Mouse (Mus musculus) lung, embryonic 16.5 days (tissue): ENCODE measurements at regions not wholly inside any gene's neighbourhood (a gene's known extent, or its start where the extent isn't known, plus 50 kb on each side); places are given as distances from the start of the nearest gene placed in this dataset.

ENCODE experiments used
- ATAC-seq: fragments of 200-750 bp; cut with Nextera tagmentation; 2 replicates; pipeline ENCODE4 v1.8.0; 2017; ENCODE audit warnings: low read depth, mild to moderate bottlenecking, moderate library complexity
- H3K27ac ChIP-seq: fragments of 300-500 bp; sonication (generic); 2 replicates; pipeline ENCODE4 v1.5.1; 2014; ENCODE audit warnings: mild to moderate bottlenecking, control low read depth, low read length
- H3K27me3 ChIP-seq: fragments of 300-500 bp; sonication (generic); 2 replicates; pipeline ENCODE4 v1.6.1; 2014; ENCODE audit warnings: low read depth, low read length, mixed read lengths; ENCODE audit not compliant: control insufficient read depth, insufficient read depth
- H3K36me3 ChIP-seq: fragments of 300-500 bp; sonication (generic); 2 replicates; pipeline ENCODE4 v1.6.1; 2014; ENCODE audit warnings: low read length; ENCODE audit not compliant: control insufficient read depth, insufficient read depth
- H3K4me1 ChIP-seq: fragments of 300-500 bp; sonication (generic); replicated peaks from 2 replicates; pipeline ENCODE4 v1.6.1; 2014; ENCODE audit warnings: low read length, mixed read lengths; ENCODE audit not compliant: control insufficient read depth, insufficient read depth
- H3K4me2 ChIP-seq: fragments of 300-500 bp; sonication (generic); 2 replicates; pipeline ENCODE4 v1.6.1; 2014; ENCODE audit warnings: low read depth, low read length, control low read depth
- H3K4me3 ChIP-seq: fragments of 300-500 bp; sonication (generic); 2 replicates; pipeline ENCODE4 v1.5.1; 2014; ENCODE audit warnings: mild to moderate bottlenecking, low read length, control low read depth
- H3K9ac ChIP-seq: fragments of 300-500 bp; sonication (generic); 2 replicates; pipeline ENCODE4 v1.6.1; 2014; ENCODE audit warnings: low read length, control low read depth
- H3K9me3 ChIP-seq: fragments of 300-500 bp; sonication (generic); 2 replicates; pipeline ENCODE4 v1.6.1; 2016; ENCODE audit warnings: low read length; ENCODE audit not compliant: control insufficient read depth
- WGBS: fragments of 180-500 bp; shearing (Covaris S2); extraction: QIAGEN DNeasy Blood & Tissue Kit; methylation state at CpG from one replicate; pipeline ENCODE4 v1.1.7; 2014; 5-methylcytosine and 5-hydroxymethylcytosine counted together

DNA sequence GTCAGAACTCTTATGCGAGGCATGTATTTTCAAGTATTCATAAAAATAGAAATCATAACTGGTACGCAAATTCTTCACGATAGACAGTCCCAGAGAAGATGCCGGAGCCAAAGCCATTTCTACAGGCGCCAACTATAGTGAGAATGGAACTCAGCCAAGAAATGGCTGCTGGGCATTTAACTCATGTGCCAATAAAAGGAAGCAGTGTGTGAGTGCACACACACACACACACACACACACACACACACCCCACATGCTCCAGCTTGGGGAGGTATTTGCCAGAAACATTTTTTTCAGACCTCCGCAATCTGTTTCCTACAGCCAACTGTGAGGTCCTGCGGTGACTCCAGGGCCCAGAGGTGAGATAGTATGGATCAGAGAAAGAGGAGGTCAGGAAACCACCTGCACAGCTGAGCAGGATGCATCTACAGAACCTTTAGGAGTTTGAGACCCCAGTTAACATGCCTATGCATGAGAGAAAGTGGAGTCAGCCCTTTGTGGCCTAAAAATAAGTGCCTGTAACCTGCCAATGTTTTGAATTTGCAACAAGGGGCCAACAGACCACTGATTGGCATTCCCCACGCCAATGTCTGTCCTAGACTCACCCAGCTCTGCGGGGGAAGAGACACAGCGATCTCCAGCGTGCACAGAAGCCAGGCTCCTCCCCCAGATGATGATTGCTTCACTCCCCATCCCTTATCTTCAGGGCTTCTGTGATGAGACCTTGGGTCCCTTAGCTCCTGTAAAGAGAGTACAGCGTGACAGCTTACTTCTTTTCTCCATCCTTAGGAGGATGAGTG is 262.1 kb upstream of the Sp8 start:
- no peak overlapping the region for H3K9ac ChIP-seq
- WGBS = 63% methylated on average over 12 of the region's 12 CpGs
- no peaks in the 10 kb centered on the region for H3K27me3 ChIP-seq
- no peaks in the 10 kb centered on the region for H3K9me3 ChIP-seq
- H3K4me1 ChIP-seq = no peaks in the 10 kb centered on the region
- no peak overlapping the region for H3K27ac ChIP-seq
- H3K4me3 ChIP-seq = no peak overlapping the region
- H3K36me3 ChIP-seq = no peaks in the 10 kb centered on the region
- ATAC-seq = peak; percentile 38; the same call in 1 of the 2 replicates
- no peak overlapping the region for H3K4me2 ChIP-seq

DNA sequence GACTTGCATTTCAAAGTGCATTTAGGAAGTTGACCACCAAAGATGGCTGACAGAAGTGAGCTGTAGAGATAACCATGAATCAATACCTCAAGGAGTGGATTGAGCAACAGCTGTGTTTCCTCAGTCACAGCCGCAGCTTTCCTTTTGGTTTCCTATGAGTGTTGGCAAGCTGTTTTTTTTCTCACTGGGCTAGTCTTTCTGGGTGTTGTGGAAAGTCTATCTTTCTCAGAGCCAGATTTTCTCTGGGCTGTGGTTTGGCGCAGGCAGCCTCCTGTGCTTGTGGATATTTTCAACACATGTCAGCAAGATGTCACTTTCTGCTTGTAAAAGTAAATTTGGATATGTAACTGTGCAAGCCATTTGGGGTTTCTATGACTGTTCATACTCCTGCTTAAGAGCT is 268.6 kb upstream of the Sp4 start:
- H3K27me3 ChIP-seq = no peaks in the 10 kb centered on the region
- peaks cover 3% of the 10 kb centered on the region; the same call in 1 of the 2 replicates for H3K4me1 ChIP-seq
- no peak overlapping the region for H3K4me3 ChIP-seq
- no peak overlapping the region for H3K27ac ChIP-seq
- no peak overlapping the region for H3K9ac ChIP-seq
- H3K9me3 ChIP-seq = no peaks in the 10 kb centered on the region
- no peaks in the 10 kb centered on the region for H3K36me3 ChIP-seq
- ATAC-seq = peak; percentile 85
- 27% methylated on average over 2 of the region's 2 CpGs for WGBS
- H3K4me2 ChIP-seq = no peak overlapping the region

DNA sequence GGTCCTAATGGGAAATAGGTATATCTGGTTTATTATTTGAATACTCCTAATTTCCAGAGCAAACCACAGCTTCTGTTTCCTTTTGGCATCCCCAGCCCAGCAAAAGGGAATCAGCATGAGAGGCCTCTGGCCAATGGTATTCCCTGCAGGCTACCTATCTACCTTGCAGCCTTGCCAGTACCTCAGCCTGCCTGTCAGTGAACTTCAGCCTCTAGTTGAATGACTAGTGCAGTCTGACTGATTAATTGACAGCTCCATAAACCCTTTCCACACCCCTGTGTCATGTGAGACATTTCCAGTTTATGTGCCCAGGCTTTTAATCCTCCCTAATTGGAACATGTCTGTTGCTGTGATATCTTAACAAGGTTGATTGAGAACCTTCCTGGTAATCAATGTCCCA is 265.4 kb upstream of the Sp4 start:
- H3K27ac ChIP-seq = no peak overlapping the region
- H3K4me2 ChIP-seq = no peak overlapping the region
- H3K4me1 ChIP-seq = peaks cover 6% of the 10 kb centered on the region
- H3K9me3 ChIP-seq = no peaks in the 10 kb centered on the region
- no peaks in the 10 kb centered on the region for H3K27me3 ChIP-seq
- ATAC-seq = no peak
- H3K4me3 ChIP-seq = no peak overlapping the region
- H3K9ac ChIP-seq = no peak overlapping the region
- no peaks in the 10 kb centered on the region for H3K36me3 ChIP-seq

DNA sequence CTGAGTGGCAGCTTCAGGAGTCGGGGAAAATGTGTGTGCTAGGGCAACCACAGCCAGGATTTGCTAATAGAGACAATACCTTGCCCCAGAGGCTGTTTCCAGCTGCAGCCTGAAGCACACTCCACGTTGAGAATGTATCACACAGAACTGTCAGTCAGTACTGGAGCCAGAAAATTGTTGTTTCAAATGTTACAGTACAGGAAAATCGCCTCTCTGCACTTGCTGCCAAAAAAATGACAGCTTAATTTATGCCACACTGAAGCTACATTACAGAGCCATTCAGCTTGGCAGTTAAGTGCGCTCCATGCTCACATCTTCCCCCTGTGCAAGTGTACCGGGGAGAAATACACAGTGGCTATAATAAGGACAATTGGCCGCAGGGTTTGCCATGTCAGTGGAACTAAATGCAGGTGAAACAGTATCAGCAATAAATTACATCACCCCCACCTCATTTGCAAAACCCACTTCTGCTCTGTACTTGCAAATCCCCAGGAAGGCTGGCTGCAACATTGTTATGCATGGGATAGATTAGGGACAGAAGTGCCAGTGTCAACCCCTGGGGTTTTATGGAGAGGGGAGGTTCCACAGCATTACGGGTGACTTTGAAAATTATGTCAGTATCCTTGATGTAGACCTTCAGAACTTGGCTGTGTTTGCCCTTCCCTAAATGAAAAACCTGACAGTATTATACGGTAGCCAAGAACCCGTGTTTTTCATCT is 263.3 kb upstream of the Sp4 start:
- H3K27me3 ChIP-seq = no peaks in the 10 kb centered on the region
- H3K36me3 ChIP-seq = no peaks in the 10 kb centered on the region
- H3K4me2 ChIP-seq = no peak overlapping the region
- ATAC-seq = peak; percentile 84
- no peak overlapping the region for H3K9ac ChIP-seq
- 30% methylated on average over 9 of the region's 9 CpGs for WGBS
- H3K27ac ChIP-seq = no peak overlapping the region
- H3K9me3 ChIP-seq = no peaks in the 10 kb centered on the region
- peaks cover 4% of the 10 kb centered on the region; the same call in 1 of the 2 replicates for H3K4me1 ChIP-seq
- H3K4me3 ChIP-seq = no peak overlapping the region

DNA sequence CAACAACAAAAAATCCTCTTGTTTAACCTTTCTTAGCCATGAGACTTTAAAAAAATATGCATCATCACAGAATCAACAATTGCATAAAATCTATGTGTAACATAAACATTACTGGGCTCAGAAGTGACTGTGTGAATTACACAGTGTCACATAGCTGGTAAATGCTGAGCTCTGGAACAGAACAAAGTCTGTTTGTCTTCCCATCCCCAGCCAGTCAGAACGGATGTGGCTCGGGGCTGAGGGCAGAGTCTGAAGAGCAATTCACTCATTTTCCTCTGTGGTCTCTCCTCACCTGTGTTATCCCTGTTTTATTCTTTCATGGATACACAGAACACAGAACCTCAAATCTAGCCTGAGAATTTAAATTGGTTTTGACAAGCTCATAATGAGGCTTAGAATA is 261.0 kb upstream of the Sp4 start:
- Histone ChIP-seq H3K9me3 (no peaks in the 10 kb centered on the region), H3K36me3 (no peaks in the 10 kb centered on the region), H3K27me3 (no peaks in the 10 kb centered on the region), H3K4me1 (peaks cover 4% of the 10 kb centered on the region; the same call in 1 of the 2 replicates), H3K27ac (no peak overlapping the region), H3K4me2 (no peak overlapping the region), H3K9ac (no peak overlapping the region), H3K4me3 (no peak overlapping the region)
- WGBS = 10% methylated on average over 2 of the region's 2 CpGs
- peak; percentile 70 for ATAC-seq

DNA sequence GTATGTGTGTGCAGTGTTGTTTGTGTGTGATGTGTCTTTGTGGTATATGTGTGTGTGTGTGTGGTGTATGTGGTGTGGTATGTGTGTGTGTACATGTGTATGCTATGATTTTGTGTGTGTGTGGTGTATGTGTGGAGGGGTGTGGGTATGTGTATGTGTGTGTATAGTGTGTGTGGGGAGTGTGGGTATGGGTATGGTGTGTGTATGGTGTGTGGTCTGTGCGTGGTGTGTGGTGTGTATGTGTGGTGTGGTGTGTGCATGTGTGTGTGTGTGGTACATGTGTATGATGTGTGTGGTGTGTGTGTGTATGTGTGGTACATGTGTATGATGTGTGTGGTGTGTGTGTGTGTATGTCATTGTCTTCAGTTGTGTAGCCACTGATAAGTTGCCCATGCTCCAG is 247.8 kb upstream of the Sp4 start:
- no peak overlapping the region for H3K27ac ChIP-seq
- H3K4me1 ChIP-seq = no peaks in the 10 kb centered on the region
- no peak overlapping the region for H3K4me2 ChIP-seq
- no peaks in the 10 kb centered on the region for H3K36me3 ChIP-seq
- no peak overlapping the region for H3K4me3 ChIP-seq
- H3K9me3 ChIP-seq = no peaks in the 10 kb centered on the region
- WGBS = 100% methylated on average over 1 of the region's 1 CpGs
- no peaks in the 10 kb centered on the region for H3K27me3 ChIP-seq
- H3K9ac ChIP-seq = no peak overlapping the region
- ATAC-seq = no peak

DNA sequence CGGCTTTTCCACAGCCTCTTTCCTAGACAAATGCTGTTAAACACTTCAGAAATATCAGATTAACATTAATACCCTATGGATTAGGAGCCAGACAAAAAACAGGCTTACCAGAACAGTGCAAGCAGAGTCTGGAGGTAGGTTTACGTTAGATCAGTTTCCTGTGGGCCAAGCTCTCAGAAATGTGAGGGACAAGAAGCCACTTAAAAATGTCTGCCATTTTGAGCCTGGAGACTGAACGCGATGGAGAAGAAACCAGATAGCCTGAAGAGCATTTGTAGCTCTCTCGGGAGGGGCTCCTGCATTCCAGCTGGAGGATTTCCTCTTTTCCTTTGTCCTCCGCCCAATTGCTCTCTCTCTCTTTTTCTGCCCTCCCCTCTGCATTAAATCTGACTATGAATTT is 239.1 kb upstream of the Sp4 start:
- Histone ChIP-seq H3K4me1 (no peaks in the 10 kb centered on the region), H3K9ac (no peak overlapping the region), H3K27me3 (no peaks in the 10 kb centered on the region), H3K4me3 (no peak overlapping the region), H3K36me3 (no peaks in the 10 kb centered on the region), H3K4me2 (no peak overlapping the region), H3K27ac (no peak overlapping the region), H3K9me3 (no peaks in the 10 kb centered on the region)
- no peak for ATAC-seq
- 34% methylated on average over 6 of the region's 6 CpGs for WGBS

DNA sequence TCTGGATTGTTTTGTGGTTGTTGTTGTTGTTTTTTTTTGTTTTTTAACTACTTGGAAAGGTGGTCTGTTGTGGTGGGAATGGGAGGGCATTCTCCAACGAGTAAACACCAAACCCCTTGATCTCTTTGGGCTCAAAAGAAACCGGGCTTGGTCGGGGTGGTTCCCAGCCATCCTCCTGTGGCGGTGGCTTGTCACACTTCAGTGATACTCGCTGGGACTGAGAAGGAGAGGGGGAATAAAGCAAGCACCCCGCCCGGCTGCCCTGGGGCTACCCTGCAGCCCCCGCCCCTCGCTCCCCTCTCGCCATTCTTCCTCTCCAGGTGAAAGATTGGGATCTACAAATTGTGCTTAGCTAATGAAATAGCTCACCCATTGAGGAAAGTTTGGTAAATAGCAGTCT is 229.3 kb upstream of the Sp4 start:
- no peak overlapping the region for H3K4me3 ChIP-seq
- peak overlapping the region; percentile 46 for H3K4me2 ChIP-seq
- no peak overlapping the region for H3K27ac ChIP-seq
- no peak overlapping the region for H3K9ac ChIP-seq
- H3K36me3 ChIP-seq = no peaks in the 10 kb centered on the region
- H3K9me3 ChIP-seq = no peaks in the 10 kb centered on the region
- no peaks in the 10 kb centered on the region; the same call in 1 of the 2 replicates for H3K4me1 ChIP-seq
- 6% methylated on average over 9 of the region's 10 CpGs for WGBS
- H3K27me3 ChIP-seq = peaks cover 20% of the 10 kb centered on the region
- ATAC-seq = no peak

DNA sequence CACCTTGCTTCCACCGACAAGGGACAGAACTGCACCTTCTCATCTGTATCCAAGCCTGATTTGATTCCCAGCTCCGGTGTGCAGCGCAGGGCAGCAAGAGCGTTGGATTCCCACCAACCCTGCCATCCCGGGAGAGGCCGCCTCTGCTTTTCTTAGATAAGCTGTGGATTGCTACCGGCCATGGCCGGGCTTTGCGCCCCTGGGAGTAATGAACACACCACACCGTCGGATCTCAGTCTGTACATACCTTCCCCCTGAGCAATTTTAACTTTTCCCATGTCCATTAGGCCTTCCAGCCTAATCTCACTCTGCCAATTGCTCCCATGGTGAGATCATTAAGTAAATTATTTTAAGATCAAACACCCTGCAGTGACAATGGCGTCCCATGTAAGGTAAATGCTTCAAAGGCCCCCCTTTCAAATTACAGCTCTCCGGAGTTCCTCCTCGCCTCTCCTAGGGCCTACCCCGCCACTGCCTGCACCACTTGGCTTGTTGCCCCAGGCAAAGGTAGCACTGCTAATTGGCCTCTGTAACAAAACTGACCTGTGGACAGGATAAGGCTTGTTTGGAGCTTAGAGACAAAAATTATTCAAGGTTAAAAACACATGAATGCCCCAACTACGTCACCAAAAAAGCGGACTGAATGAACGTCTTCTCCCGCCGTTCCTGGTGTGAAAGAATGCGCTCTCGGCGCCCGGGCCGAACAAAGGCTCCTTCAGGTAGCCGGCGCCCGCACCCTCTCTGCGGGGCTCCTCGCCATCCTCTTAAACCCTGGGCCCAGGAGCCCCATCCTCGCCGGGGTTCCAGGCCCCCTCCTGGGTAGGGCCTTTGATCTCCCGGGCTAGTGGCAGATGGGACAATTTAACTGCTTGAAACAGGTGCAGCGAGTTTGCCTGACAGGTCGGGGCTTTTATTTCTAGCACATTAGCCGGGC is 228.5 kb upstream of the Sp4 start:
- Histone ChIP-seq H3K9ac (no peak overlapping the region), H3K27me3 (peaks cover 20% of the 10 kb centered on the region), H3K27ac (no peak overlapping the region), H3K4me3 (peak overlapping the region; percentile 31), H3K4me2 (peak overlapping the region; percentile 46), H3K9me3 (no peaks in the 10 kb centered on the region), H3K4me1 (no peaks in the 10 kb centered on the region; the same call in 1 of the 2 replicates), H3K36me3 (no peaks in the 10 kb centered on the region)
- peak; percentile 78 for ATAC-seq
- WGBS = 6% methylated on average over 36 of the region's 36 CpGs
